In the genomic region with DNA sequence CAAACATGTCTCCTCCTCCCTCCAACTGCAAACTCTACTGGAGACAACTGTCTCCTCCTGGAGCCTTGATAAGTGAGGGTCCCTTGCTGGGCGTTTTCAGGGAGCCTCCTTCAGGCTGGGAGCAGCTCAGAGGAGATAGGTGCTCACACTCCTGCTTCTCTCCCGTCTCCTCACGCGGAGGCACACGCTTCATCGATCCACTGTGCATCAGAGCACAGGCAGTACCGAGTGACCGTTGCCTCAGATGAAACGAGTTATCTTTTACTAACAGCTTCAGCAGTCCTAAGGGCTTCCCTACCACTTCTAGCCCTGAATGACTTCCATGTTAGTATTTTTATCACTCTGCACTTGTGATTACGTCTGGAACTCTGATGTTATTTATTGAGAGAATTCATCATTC, we compare ENCODE assay signal across 23 mouse cellular contexts. TPM values are rescaled to one million over a fixed set of nuclear protein-coding genes. Genes with fewer than 3 reads are reported as not detected.
A peak's percentile ranks its signal among the peaks of the same experiment; 100 is the strongest.
DNase-seq lines count a peak whose midpoint lies in the region; ATAC-seq and TF ChIP-seq lines count a peak whose summit lies in the region.
"Had no signal": no experiment of that assay in that cellular context is flagged by ENCODE, and none has a peak within 500 bp of the region (broad histone marks: within the 10 kb centered on the region; RNA-seq: fewer than 3 reads in every experiment).

No protein-coding gene starts in this region.

- intact Hi-C loops in heart, postnatal 14 days (cut with DNase I) = no loop called here
- intact Hi-C loops in gastrocnemius, adult 2 months (cut with DNase I) = no loop called here

- H3K9ac ChIP-seq in heart, embryonic 11.5 days (ENCODE audit: low read depth, low read length) = 0 out of 2 replicates have a peak overlapping the region, but pooled peaks have one; percentile 39
- H3K9ac ChIP-seq in liver, embryonic 12.5 days = peak overlapping the region; percentile 17; the same call in 1 of the 2 replicates
- H3K9ac ChIP-seq: embryonic facial prominence, embryonic 12.5 days; forebrain, embryonic 13.5 days; intestine, embryonic 15.5 days; kidney, embryonic 15.5 days had no signal

- no peak overlapping the region for H3K4me3 ChIP-seq in heart, embryonic 11.5 days (ENCODE audit: low read depth, low read length)
- H3K4me3 ChIP-seq in G1E (ENCODE audit: low read depth, low read length) = no peak overlapping the region; the same call in 1 of the 2 replicates
- H3K4me3 ChIP-seq in liver, embryonic 12.5 days = no peak overlapping the region
- no peak overlapping the region for H3K4me3 ChIP-seq in gastrocnemius, adult 2 months
- H3K4me3 ChIP-seq: embryonic facial prominence, embryonic 12.5 days; erythroblast, embryonic 14.5 days; forebrain, embryonic 13.5 days; hindbrain, embryonic 10.5 days; intestine, embryonic 15.5 days; kidney, embryonic 15.5 days; midbrain, embryonic 12.5 days had no signal

- WGBS in heart, embryonic 11.5 days (ENCODE audit: insufficient replicate concordance) = 54% methylated on average over 10 of the region's 10 CpGs
- WGBS in liver, embryonic 12.5 days (ENCODE audit: insufficient replicate concordance) = 29% methylated on average over 10 of the region's 10 CpGs

- no peak overlapping the region for H3K27ac ChIP-seq in heart, embryonic 11.5 days (ENCODE audit: low read depth, low read length)
- peak overlapping the region; percentile 64 for H3K27ac ChIP-seq in liver, embryonic 12.5 days
- no peak overlapping the region for H3K27ac ChIP-seq in gastrocnemius, adult 2 months
- H3K27ac ChIP-seq: embryonic facial prominence, embryonic 12.5 days; forebrain, embryonic 13.5 days; hindbrain, embryonic 10.5 days; intestine, embryonic 15.5 days; kidney, embryonic 15.5 days; midbrain, embryonic 12.5 days had no signal

- no peaks in the 10 kb centered on the region for H3K27me3 ChIP-seq in heart, embryonic 11.5 days (ENCODE audit: control insufficient read depth, insufficient read depth, low read length)
- H3K27me3 ChIP-seq in G1E (ENCODE audit: insufficient read depth, low read length) = no peaks in the 10 kb centered on the region
- no peaks in the 10 kb centered on the region for H3K27me3 ChIP-seq in liver, embryonic 12.5 days (replicated peaks)
- H3K27me3 ChIP-seq: embryonic facial prominence, embryonic 12.5 days; forebrain, embryonic 13.5 days; intestine, embryonic 15.5 days; kidney, embryonic 15.5 days; midbrain, embryonic 12.5 days had no signal

- DNase-seq in heart, postnatal 14 days = no peak
- no peak for DNase-seq in G1E (ENCODE audit: low spot score)
- no peak for DNase-seq in gastrocnemius, adult 2 months
- DNase-seq: cerebellum, adult 18-20 months; gastrocnemius, postnatal 10 days; heart, adult 18-20 months; kidney, postnatal 36 days; layer of hippocampus, postnatal 36 days; lung, adult 18-20 months; lung, postnatal 10 days; right cerebral cortex, postnatal 14 days; thymus, postnatal 36 days had no signal

- no peak for ATAC-seq in heart, embryonic 11.5 days (replicated peaks; ENCODE audit: insufficient number of reproducible peaks, low FRiP score, low TSS enrichment)
- ATAC-seq in G1E (ENCODE audit: extremely low read depth, insufficient number of reproducible peaks, low FRiP score, poor library complexity, severe bottlenecking) = peak; percentile 62
- peak; percentile 85 for ATAC-seq in liver, embryonic 12.5 days
- ATAC-seq in megakaryocyte progenitor cell, adult 5-6 weeks (replicated peaks; ENCODE audit: poor library complexity) = peak; percentile 64
- ATAC-seq in erythroid progenitor cell, adult 5-6 weeks (replicated peaks; ENCODE audit: low FRiP score, poor library complexity, severe bottlenecking) = no peak; the same call in 1 of the 2 replicates
- ATAC-seq: intestine, embryonic 15.5 days had no signal

- no peak for TF ChIP-seq CTCF in G1E (IDR thresholded peaks at IDR 0.05; ENCODE audit: low read depth, low read length)
- no peak for TF ChIP-seq CTCF in gastrocnemius, adult 2 months (IDR thresholded peaks at IDR 0.05)

- no peaks in the 10 kb centered on the region for H3K9me3 ChIP-seq in heart, embryonic 11.5 days (replicated peaks; ENCODE audit: control insufficient read depth, low read length)
- no peaks in the 10 kb centered on the region for H3K9me3 ChIP-seq in G1E (replicated peaks)
- H3K9me3 ChIP-seq in liver, embryonic 12.5 days (replicated peaks) = no peaks in the 10 kb centered on the region
- H3K9me3 ChIP-seq: embryonic facial prominence, embryonic 12.5 days; forebrain, embryonic 13.5 days; hindbrain, embryonic 10.5 days; intestine, embryonic 15.5 days; kidney, embryonic 15.5 days had no signal

- peaks cover 6% of the 10 kb centered on the region; the same call in 1 of the 2 replicates for H3K36me3 ChIP-seq in heart, embryonic 11.5 days (ENCODE audit: control insufficient read depth, insufficient read depth, low read length)
- peaks cover 84% of the 10 kb centered on the region for H3K36me3 ChIP-seq in G1E (replicated peaks)
- H3K36me3 ChIP-seq in liver, embryonic 12.5 days = peaks cover 51% of the 10 kb centered on the region

- H3K4me2 ChIP-seq in heart, embryonic 11.5 days = peak overlapping the region; percentile 19; the same call in 1 of the 2 replicates
- peak overlapping the region; percentile 33 for H3K4me2 ChIP-seq in liver, embryonic 12.5 days
- H3K4me2 ChIP-seq: embryonic facial prominence, embryonic 12.5 days; forebrain, embryonic 13.5 days; intestine, embryonic 15.5 days; kidney, embryonic 15.5 days; midbrain, embryonic 12.5 days had no signal

- H3K4me1 ChIP-seq in heart, embryonic 11.5 days (ENCODE audit: control insufficient read depth, insufficient read depth, low read length) = peaks cover 19% of the 10 kb centered on the region
- peaks cover 33% of the 10 kb centered on the region for H3K4me1 ChIP-seq in G1E (ENCODE audit: insufficient read depth, low read depth, low read length)
- H3K4me1 ChIP-seq in liver, embryonic 12.5 days = peaks cover 50% of the 10 kb centered on the region

RNA-seq across cellular contexts. Expression of a gene that starts 30.9 kb away (rescaled TPM):
- 15.8 and 19.3 TPM in 2 replicates for polyA plus RNA-seq in heart, embryonic 11.5 days (2014; fragmentation: Nextera tagmentation; extraction: Ambion mirVana)
- total RNA-seq in heart, postnatal 14 days (2021) = 10 to 100 TPM; 27.8 to 30.0 TPM
- total RNA-seq in G1E (2014; fragmentation: Nextera tagmentation) (51.7 and 51.8 TPM in 2 replicates), G1E (2017) (74.5 and 99.2 TPM in 2 replicates)
- 23.7 and 24.6 TPM in 2 replicates for polyA plus RNA-seq in G1E (2012)
- polyA plus RNA-seq in liver, embryonic 12.5 days (2016; fragmentation: Nextera tagmentation; extraction: Ambion mirVana) = 16.8 and 17.0 TPM in 2 replicates
- total RNA-seq in megakaryocyte progenitor cell, adult 5-6 weeks (2015) = 26.7 and 32.2 TPM in 2 replicates
- total RNA-seq in megakaryocyte progenitor cell, adult 5-6 weeks (2017) = 26.2 and 33.4 TPM in 2 replicates
- 10 to 100 TPM in 1 of 2 experiments, 1 to 10 TPM in 1; 7.6 to 10.1 TPM for total RNA-seq in gastrocnemius, adult 2 months (2021)
- total RNA-seq in erythroid progenitor cell, adult 5-6 weeks (2015; ENCODE audit: low replicate concordance) = 75.0 and 104 TPM in 2 replicates
- total RNA-seq in erythroid progenitor cell, adult 5-6 weeks (2017; ENCODE audit: low replicate concordance) = 124 and 167 TPM in 2 replicates

Comparison
In these comparisons a context has a peak if more than half of its experiments do, and no peak if none do; other contexts are left out.
1. ATAC-seq: peak in G1E (single experiment), liver, embryonic 12.5 days (single experiment) and megakaryocyte progenitor cell, adult 5-6 weeks (single experiment); none in heart, embryonic 11.5 days (single experiment) and erythroid progenitor cell, adult 5-6 weeks (single experiment).